Mouse (Mus musculus) kidney, adult 2 months (tissue): ENCODE measurements around the gene Gpr15.

Source experiments
- CTCF ChIP-seq: fragments of 200-500 bp; conservative IDR thresholded peaks from 2 replicates; pipeline ENCODE4 v1.5.1; 2011; ENCODE audit warnings: low read depth, mild to moderate bottlenecking, control low read depth, low read length, moderate library complexity, mixed read lengths; ENCODE audit not compliant: insufficient read depth, insufficient read length
- POLR2A ChIP-seq: fragments of 200-500 bp; IDR thresholded peaks from one replicate; pipeline ENCODE4 v1.6.1; 2011; ENCODE audit warnings: low read depth, low read length, control low read depth

- TF ChIP-seq POLR2A (no peak), CTCF (no peak)
Measured at GRCm38 (mm10) chr16:58684537-58684936, 34.3 kb downstream of the Gpr15 start.
